Mouse (Mus musculus) effector memory CD4-positive, alpha-beta T cell, adult 7 months (primary cell): ENCODE measurements around the gene Gm36079. TPM values are rescaled to one million over a fixed set of nuclear protein-coding genes. Genes with fewer than 3 reads are reported as not detected.

Experiments used
- polyA plus RNA-seq: library from polyadenylated mRNA; unstranded; fragments of 100-300 nt; shearing (Covaris generic); gene quantifications from one replicate; pipeline ENCODE4 v1.2.1, GENCODE M21; 2017

Gm36079 gene
- polyA plus RNA-seq: not detected

DNA sequence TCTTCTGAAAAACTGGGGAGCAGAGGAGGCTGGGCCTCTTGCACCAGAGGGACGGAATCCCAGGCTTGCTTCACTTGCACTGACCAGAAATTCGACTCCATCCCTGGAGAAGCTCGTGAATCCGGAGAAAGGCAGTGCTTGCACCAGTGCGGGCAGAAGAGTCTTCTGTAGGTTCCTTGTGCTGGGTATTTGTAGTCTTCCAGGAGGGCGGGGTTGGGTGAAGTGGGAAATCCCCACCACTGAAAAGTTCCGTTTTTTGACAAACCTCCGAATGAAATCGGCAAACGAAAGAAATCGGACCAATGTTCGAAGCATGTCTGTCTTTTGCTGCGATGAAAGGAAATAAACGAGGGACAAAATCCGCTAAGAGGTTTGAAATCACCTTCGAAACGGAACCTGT, at the start of gene Gm36079:
Gm36079 (minus strand) TSS at position 101 of the 400 bp plus-strand sequence.

DNA sequence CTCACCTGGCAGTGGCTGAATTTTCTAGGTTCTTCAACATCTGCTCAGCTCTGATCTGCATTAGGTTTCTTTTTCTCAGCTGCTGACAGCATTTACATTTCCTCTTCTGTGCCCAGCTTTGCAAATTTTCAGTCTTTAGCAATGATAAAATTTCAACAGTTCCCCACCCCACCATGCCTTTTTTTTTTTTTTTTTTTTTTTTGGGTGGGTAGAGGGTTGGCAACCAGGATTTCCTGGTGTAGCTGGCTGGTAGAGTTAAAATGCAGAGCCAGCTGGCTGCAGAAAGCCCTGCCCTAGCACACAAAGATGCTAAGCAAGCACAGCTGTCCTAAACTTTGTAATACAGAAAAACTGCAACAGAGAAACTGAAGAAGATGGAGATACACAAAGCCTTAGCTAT, 25.3 kb upstream of the Gm36079 start, which contains the start of gene Gm21188:
Gm21188 (minus strand) TSS at position 110 of the 400 bp plus-strand sequence.

Other genes starting within 250 kb of the Gm36079 start
- 46.9 TPM for gene Zfp131, start 236.1 kb downstream of the Gm36079 start, polyA plus RNA-seq
- gene AF067063, start 196.8 kb downstream of the Gm36079 start, polyA plus RNA-seq: not detected
- not detected for gene D13Ertd608e, start 191.0 kb downstream of the Gm36079 start, polyA plus RNA-seq
- gene Tcstv1, start 132.2 kb downstream of the Gm36079 start, polyA plus RNA-seq: not detected
- not detected for gene Gm21761, start 97.7 kb downstream of the Gm36079 start, polyA plus RNA-seq
- not detected for gene B020031M17Rik, start 76.2 kb downstream of the Gm36079 start, polyA plus RNA-seq
- not detected for gene Gm21188, start 25.2 kb upstream of the Gm36079 start, polyA plus RNA-seq
- not detected for gene Gm20767, start 113.2 kb upstream of the Gm36079 start, polyA plus RNA-seq
- gene Gm21818, start 145.4 kb upstream of the Gm36079 start, polyA plus RNA-seq: not detected
- not detected for gene Gm21762, start 188.9 kb upstream of the Gm36079 start, polyA plus RNA-seq
- gene Gm21731, start 212.1 kb upstream of the Gm36079 start, polyA plus RNA-seq: not detected
- not detected for gene AF067061, start 236.1 kb upstream of the Gm36079 start, polyA plus RNA-seq